Mouse (Mus musculus) bone marrow macrophage, adult 2 months (primary cell): Measurements from ENCODE around the gene Gm21974.

Experiments
- CTCF ChIP-seq: IDR thresholded peaks from 2 replicates; pipeline ENCODE4 v1.5.1; 2012; ENCODE audit warnings: low read depth, mild to moderate bottlenecking, low read length, moderate library complexity
- POLR2A ChIP-seq: IDR thresholded peaks from 2 replicates; pipeline ENCODE4 v1.6.1; 2012; ENCODE audit warnings: mild to moderate bottlenecking, low read depth, low read length, borderline replicate concordance

GRCm38 (mm10) chr7:127876041-127876466, 19.2 kb downstream of the Gm21974 start, which contains the start of gene Zfp646:
- no peak for TF ChIP-seq POLR2A
- no peak for TF ChIP-seq CTCF
